Mouse (Mus musculus): ENCODE data around the gene Cdca4. TPM values are rescaled to one million over a fixed set of nuclear protein-coding genes. Genes with fewer than 3 reads are reported as not detected.
A peak's percentile ranks its signal among the peaks of the same experiment; 100 is the strongest.

Gene Cdca4
- polyA plus RNA-seq, 1 experiment from 2014 or later: 10.7 TPM

GRCm38 (mm10) chr12:112807796-112808195 lies 21.4 kb downstream of the Cdca4 start:
- 98% methylated on average over 4 of the region's 4 CpGs for WGBS (ENCODE audit: missing documents)
- Histone ChIP-seq H3K27ac (no peak overlapping the region), H3K36me3 (ENCODE audit: inconsistent target) (no peaks in the 10 kb centered on the region), H3K4me3 (ENCODE audit: inconsistent target) (no peak overlapping the region), H3K79me2 (ENCODE audit: inconsistent target) (no peaks in the 10 kb centered on the region)

- H3K27ac ChIP-seq: no peak overlapping the region
- 52% methylated on average over 6 of the region's 6 CpGs for WGBS (ENCODE audit: missing documents)
- no peak overlapping the region for H3K4me3 ChIP-seq (ENCODE audit: inconsistent target)
Observed at GRCm38 (mm10) chr12:112806044-112806443, 23.2 kb downstream of the Cdca4 start.

GRCm38 (mm10) chr12:112804046-112804445 lies 25.2 kb downstream of the Cdca4 start:
- WGBS (ENCODE audit: missing documents): 31% methylated on average over 11 of the region's 13 CpGs
- no peak overlapping the region for H3K27ac ChIP-seq
- no peaks in the 10 kb centered on the region for H3K79me2 ChIP-seq (ENCODE audit: inconsistent target)
- H3K4me3 ChIP-seq (ENCODE audit: inconsistent target): no peak overlapping the region
- no peaks in the 10 kb centered on the region for H3K36me3 ChIP-seq (ENCODE audit: inconsistent target)

More at GRCm38 (mm10) chr12:112806044-112806443, 23.2 kb downstream of the Cdca4 start:
- no peaks in the 10 kb centered on the region for H3K36me3 ChIP-seq (ENCODE audit: inconsistent target)
- no peaks in the 10 kb centered on the region for H3K79me2 ChIP-seq (ENCODE audit: inconsistent target)

GRCm38 (mm10) chr12:112802917-112803316 lies 26.3 kb downstream of the Cdca4 start:
- Histone ChIP-seq H3K27ac (no peak overlapping the region), H3K4me3 (ENCODE audit: inconsistent target) (no peak overlapping the region), H3K36me3 (ENCODE audit: inconsistent target) (no peaks in the 10 kb centered on the region), H3K79me2 (ENCODE audit: inconsistent target) (no peaks in the 10 kb centered on the region)
- WGBS (ENCODE audit: missing documents): 59% methylated on average over 2 of the region's 3 CpGs

- Histone ChIP-seq H3K4me3 (ENCODE audit: inconsistent target) (no peak within 1 kb of the TSS; the same call in 1 of the 2 replicates), H3K79me2 (ENCODE audit: inconsistent target) (no peaks in the 10 kb centered on the region), H3K36me3 (ENCODE audit: inconsistent target) (no peaks in the 10 kb centered on the region), H3K27ac (no peak within 1 kb of the TSS)
- 18% methylated on average over 20 of the region's 69 CpGs for WGBS (ENCODE audit: missing documents)
Observed at GRCm38 (mm10) chr12:112801864-112802846, 27.1 kb downstream of the Cdca4 start, which contains the start of gene Ahnak2. TSS of gene Ahnak2 (minus strand) at chr12:112802657.

- no peaks in the 10 kb centered on the region; the same call in 1 of the 2 replicates for H3K79me2 ChIP-seq (ENCODE audit: inconsistent target)
- no peaks in the 10 kb centered on the region for H3K36me3 ChIP-seq (ENCODE audit: inconsistent target)
- H3K4me3 ChIP-seq (ENCODE audit: inconsistent target): no peak overlapping the region
- H3K27ac ChIP-seq: no peak overlapping the region
- 25% methylated on average over 4 of the region's 4 CpGs for WGBS (ENCODE audit: missing documents)
Observed at GRCm38 (mm10) chr12:112800476-112800875, 28.7 kb downstream of the Cdca4 start.

GRCm38 (mm10) chr12:112799237-112799970 lies 29.8 kb downstream of the Cdca4 start:
- Histone ChIP-seq H3K36me3 (ENCODE audit: inconsistent target) (no peaks in the 10 kb centered on the region), H3K79me2 (ENCODE audit: inconsistent target) (peaks cover 11% of the 10 kb centered on the region), H3K4me3 (ENCODE audit: inconsistent target) (no peak overlapping the region), H3K27ac (no peak overlapping the region)
- WGBS (ENCODE audit: missing documents): 88% methylated on average over 10 of the region's 10 CpGs

- no peak overlapping the region for H3K4me3 ChIP-seq (ENCODE audit: inconsistent target)
- WGBS (ENCODE audit: missing documents): 85% methylated on average over 4 of the region's 5 CpGs
- H3K27ac ChIP-seq: no peak overlapping the region
- no peaks in the 10 kb centered on the region for H3K36me3 ChIP-seq (ENCODE audit: inconsistent target)
- H3K79me2 ChIP-seq (ENCODE audit: inconsistent target): peaks cover 17% of the 10 kb centered on the region
Observed at GRCm38 (mm10) chr12:112798716-112799115, 30.5 kb downstream of the Cdca4 start.

GRCm38 (mm10) chr12:112798332-112798681 lies 30.9 kb downstream of the Cdca4 start:
- WGBS (ENCODE audit: missing documents): 80% methylated on average over 5 of the region's 5 CpGs
- no peak overlapping the region for H3K27ac ChIP-seq
- H3K36me3 ChIP-seq (ENCODE audit: inconsistent target): no peaks in the 10 kb centered on the region
- H3K79me2 ChIP-seq (ENCODE audit: inconsistent target): peaks cover 22% of the 10 kb centered on the region
- H3K4me3 ChIP-seq (ENCODE audit: inconsistent target): no peak overlapping the region

GRCm38 (mm10) chr12:112797672-112798331 lies 31.4 kb downstream of the Cdca4 start:
- H3K36me3 ChIP-seq (ENCODE audit: inconsistent target): no peaks in the 10 kb centered on the region
- no peak overlapping the region for H3K27ac ChIP-seq
- WGBS (ENCODE audit: missing documents): 67% methylated on average over 14 of the region's 15 CpGs
- H3K4me3 ChIP-seq (ENCODE audit: inconsistent target): no peak overlapping the region
- peaks cover 27% of the 10 kb centered on the region for H3K79me2 ChIP-seq (ENCODE audit: inconsistent target)

GRCm38 (mm10) chr12:112796551-112797510 lies 32.4 kb downstream of the Cdca4 start:
- Histone ChIP-seq H3K4me3 (ENCODE audit: inconsistent target) (no peak overlapping the region), H3K27ac (peak overlapping the region; percentile 80), H3K79me2 (ENCODE audit: inconsistent target) (peaks cover 36% of the 10 kb centered on the region), H3K36me3 (ENCODE audit: inconsistent target) (no peaks in the 10 kb centered on the region)
- 89% methylated on average over 17 of the region's 17 CpGs for WGBS (ENCODE audit: missing documents)

- H3K79me2 ChIP-seq (ENCODE audit: inconsistent target): peaks cover 49% of the 10 kb centered on the region
- peak overlapping the region; percentile 80 for H3K27ac ChIP-seq
- no peaks in the 10 kb centered on the region for H3K36me3 ChIP-seq (ENCODE audit: inconsistent target)
- 11% methylated on average over 18 of the region's 18 CpGs for WGBS (ENCODE audit: missing documents)
- H3K4me3 ChIP-seq (ENCODE audit: inconsistent target): peak overlapping the region; percentile 49
Observed at GRCm38 (mm10) chr12:112795466-112796104, 33.6 kb downstream of the Cdca4 start.

GRCm38 (mm10) chr12:112794998-112795397 lies 34.2 kb downstream of the Cdca4 start:
- Histone ChIP-seq H3K79me2 (ENCODE audit: inconsistent target) (peaks cover 49% of the 10 kb centered on the region), H3K36me3 (ENCODE audit: inconsistent target) (no peaks in the 10 kb centered on the region), H3K27ac (peak overlapping the region; percentile 80), H3K4me3 (ENCODE audit: inconsistent target) (peak overlapping the region; percentile 49)
- WGBS (ENCODE audit: missing documents): 89% methylated on average over 5 of the region's 5 CpGs
